Mouse (Mus musculus) erythroblast, embryonic 14.5 days (primary cell): ENCODE data around the gene Trabd2b.

Experiments
- GATA1 ChIP-seq: IDR thresholded peaks from 2 replicates; pipeline ENCODE4 v1.6.1; 2012; ENCODE audit warnings: low read length, inconsistent platforms, mixed read lengths
- TAL1 ChIP-seq: IDR thresholded peaks from 3 replicates; pipeline ENCODE4 v1.6.1; 2012; ENCODE audit warnings: low read length, inconsistent platforms, mixed read lengths

DNA sequence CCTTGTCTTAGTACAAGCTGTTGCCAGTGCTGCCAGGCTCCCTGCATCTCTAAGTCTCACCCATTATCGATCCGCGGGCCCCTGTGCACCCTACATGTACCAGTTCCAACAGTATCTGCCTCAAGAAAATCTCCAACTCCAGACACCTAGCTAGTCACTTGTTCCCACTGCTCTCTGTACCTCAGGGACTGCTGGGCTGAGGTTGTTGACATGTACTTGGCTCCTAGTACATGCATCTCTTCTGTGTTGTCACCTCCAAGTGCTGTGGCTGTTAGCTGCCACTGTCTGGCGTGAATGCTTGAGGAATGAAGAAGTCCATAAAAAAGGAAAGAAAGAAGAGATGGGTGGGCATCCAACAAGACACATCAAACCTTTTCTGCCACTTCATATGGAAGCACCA, 209.2 kb downstream of the Trabd2b start:
- TF ChIP-seq GATA1 (no peak), TAL1 (no peak)
